Mouse (Mus musculus) thymus, postnatal 10 days (tissue): ENCODE measurements around the gene Krtap28-13.

Experiments
- DNase-seq, 2 experiments: peaks; one replicate each; pipeline ENCODE4 v3.0.0; 2021; ENCODE audit warnings: low spot score in 2 of 2

Krtap28-13 gene

GRCm38 (mm10) chr1:83060643-83061042, at the start of gene Krtap28-13:
TSS of gene Krtap28-13 (plus strand) at chr1:83060930.
- no peak for DNase-seq

GRCm38 (mm10) chr1:83014477-83014876, 46.3 kb upstream of the Krtap28-13 start:
- DNase-seq, result no peak

DNA sequence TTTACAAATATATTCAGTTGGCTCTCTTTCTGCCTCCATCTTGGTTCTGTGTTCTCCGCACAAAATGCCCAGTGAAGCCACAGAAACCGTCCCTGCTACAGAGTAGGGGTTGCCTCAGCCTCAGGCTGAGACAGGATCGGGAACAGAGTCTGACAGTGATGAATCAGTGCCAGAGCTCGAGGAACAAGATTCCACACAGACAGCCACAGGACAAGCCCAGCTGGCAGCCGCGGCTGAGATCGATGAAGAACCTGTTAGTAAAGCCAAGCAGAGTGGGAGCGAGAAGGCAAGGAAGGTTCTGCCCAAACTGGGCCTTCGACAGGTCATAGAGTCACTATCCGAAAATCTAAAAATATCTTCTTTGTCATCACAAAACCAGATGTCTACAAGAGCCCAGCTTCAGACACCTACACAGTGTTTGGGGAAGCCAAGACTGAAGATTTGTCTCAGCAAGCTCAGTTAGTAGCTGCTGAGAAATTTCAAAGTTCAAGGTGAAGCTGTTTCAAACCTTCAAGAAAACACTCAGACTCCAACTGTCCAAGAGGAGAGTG, 45.3 kb upstream of the Krtap28-13 start:
- no peak for DNase-seq

GRCm38 (mm10) chr1:83016556-83016955, 44.2 kb upstream of the Krtap28-13 start:
- DNase-seq, result no peak

GRCm38 (mm10) chr1:83031950-83032349, 28.8 kb upstream of the Krtap28-13 start:
- DNase-seq, result no peak

DNA sequence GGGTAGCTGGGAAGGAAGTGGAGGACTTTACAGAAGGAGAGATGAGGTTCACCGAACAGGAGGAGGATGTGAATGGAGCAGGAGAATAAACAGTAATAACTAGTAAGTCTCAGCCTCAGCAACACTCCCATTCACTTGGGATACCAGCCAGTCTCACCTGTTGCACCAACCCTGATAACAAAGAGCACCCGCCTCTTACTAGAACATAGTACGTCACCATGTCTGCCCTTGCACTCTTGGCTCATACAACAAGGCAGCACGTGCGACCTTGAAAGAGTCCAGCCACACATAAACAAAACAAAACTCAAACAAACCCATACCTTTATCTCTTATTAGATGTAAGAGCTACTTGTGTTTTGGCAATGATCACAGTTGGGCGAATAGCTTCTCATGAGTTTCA, 28.2 kb upstream of the Krtap28-13 start:
- no peak for DNase-seq

DNA sequence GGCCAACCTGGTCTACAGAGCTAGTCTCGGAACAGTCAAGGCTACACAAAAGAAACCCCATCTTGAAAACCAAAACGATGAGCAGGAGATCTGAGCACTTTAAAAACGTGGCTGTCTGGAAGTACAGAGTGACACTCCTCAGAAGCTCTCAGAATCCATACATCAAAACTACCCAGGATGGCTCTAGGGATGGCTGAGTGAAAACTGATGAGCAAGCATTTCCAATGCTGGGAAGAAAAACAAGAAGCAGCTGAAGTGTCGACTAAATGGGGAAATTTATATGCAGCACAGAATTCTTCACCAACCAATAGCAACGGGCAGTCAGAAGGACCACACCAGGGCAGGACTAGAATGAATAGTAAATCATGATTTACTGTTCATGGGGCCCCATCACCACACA, 26.2 kb upstream of the Krtap28-13 start:
- DNase-seq, result no peak

- no peak for DNase-seq
Measured at GRCm38 (mm10) chr1:83036892-83037667, 23.6 kb upstream of the Krtap28-13 start.

GRCm38 (mm10) chr1:83038109-83038672, 22.5 kb upstream of the Krtap28-13 start, which contains the start of gene Slc19a3:
TSS of gene Slc19a3 (minus strand) at chr1:83038448.
- no peak for DNase-seq

DNA sequence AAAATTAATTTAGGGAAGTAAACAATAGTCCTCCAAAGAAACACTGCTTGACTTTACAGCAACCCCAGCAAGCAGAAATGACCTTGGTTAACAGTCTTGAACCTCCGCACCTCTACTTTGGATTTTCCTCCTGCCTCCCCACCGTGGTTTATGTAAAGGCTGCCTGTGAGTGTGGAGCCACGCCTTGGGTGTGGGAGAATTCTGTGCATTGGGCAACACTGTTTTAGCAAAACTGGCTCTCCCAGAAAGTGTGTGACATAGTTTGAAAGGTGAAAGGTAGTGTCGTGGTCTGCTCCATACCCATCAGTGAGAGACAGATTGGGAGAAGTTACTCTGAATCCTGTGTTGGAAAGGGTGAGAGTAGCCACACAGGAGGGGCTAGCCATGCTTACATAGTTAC, 21.6 kb upstream of the Krtap28-13 start:
- no peak for DNase-seq

- no peak for DNase-seq
Measured at GRCm38 (mm10) chr1:83042380-83042779, 18.4 kb upstream of the Krtap28-13 start, which contains the start of gene Krtap28-10. TSS of gene Krtap28-10 (minus strand) at chr1:83042480.

GRCm38 (mm10) chr1:83044882-83045427, 15.8 kb upstream of the Krtap28-13 start, which contains the start of gene Gm47969:
TSS of gene Gm47969 (plus strand) at chr1:83044932.
- DNase-seq, result no peak

GRCm38 (mm10) chr1:83058481-83058880, 2.2 kb upstream of the Krtap28-13 start:
- no peak for DNase-seq

DNA sequence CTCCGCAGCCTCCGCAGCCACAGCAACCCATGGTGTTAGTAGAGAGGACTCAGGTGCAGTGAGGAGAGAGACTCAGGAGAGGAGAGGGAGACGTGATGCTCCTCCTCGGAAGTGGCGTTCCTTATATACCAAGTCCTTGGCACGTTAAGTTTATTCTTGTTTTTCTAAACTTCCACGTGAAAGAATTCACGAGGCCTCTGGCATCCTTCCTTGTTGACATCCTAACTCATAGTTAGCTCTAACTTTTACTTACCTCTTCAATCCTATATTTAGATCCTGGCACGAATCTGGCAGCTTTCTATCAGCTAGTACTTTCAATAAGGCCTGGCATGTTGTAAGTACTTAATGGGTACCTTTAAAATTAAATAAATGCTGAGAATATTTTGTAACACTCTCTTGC, 1.5 kb upstream of the Krtap28-13 start, which contains the start of gene A030005K14Rik:
TSS of gene A030005K14Rik (minus strand) at position 101 of the 400 bp plus-strand sequence.
- no peak for DNase-seq

- DNase-seq, result no peak
Measured at GRCm38 (mm10) chr1:83064851-83065250, 4.1 kb downstream of the Krtap28-13 start.

GRCm38 (mm10) chr1:83066577-83066976, 5.8 kb downstream of the Krtap28-13 start:
- no peak for DNase-seq

DNA sequence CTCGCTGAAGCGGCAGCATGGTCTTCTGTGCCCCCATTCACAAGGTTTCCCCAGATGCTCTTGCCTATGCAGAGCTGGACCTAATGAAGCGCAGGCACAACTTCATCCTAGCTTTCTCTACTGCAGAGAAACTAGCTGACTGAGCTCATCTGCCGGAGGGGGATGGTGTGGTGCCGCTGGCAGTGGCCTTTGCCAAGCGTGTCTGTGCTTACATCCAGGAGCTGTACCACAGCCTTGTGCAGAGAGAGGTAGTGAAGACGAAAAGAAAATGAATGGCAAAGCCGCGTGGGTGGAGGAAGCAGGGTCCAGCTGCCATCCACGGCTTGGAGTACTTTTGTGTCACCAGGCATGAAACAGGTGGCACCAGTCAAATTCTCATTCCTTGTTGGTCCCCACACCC, 6.5 kb downstream of the Krtap28-13 start:
- no peak for DNase-seq

GRCm38 (mm10) chr1:83075526-83076189, 14.9 kb downstream of the Krtap28-13 start:
- DNase-seq, result no peak

- DNase-seq, result peak in 1 of 2 experiments; percentile 16
Measured at GRCm38 (mm10) chr1:83076190-83076917, 15.6 kb downstream of the Krtap28-13 start.

- DNase-seq, result no peak
Measured at GRCm38 (mm10) chr1:83077016-83077415, 16.3 kb downstream of the Krtap28-13 start.

DNA sequence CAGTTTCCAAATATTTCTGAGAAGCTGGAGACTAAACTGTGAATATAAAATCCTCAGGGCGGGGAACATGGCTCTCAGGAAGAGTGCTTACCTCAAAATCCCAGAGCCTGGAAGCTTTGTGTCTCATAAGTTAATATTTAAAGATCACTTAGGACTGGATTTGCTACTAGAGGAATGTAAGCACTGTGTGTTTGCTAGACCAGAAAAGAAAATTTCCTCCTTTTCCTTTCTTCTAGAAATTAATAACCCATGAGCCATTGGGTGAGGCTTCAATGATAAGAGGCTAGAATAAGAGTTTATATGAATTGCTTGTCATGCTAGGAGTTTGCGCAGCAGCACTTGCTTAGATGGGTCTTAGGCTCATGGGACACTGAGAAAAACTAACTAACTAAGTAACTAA, 24.1 kb downstream of the Krtap28-13 start:
- DNase-seq, result no peak
